Mouse (Mus musculus) erythroblast, adult 5-6 weeks (primary cell): Measurements from ENCODE around the gene Auh. TPM values are rescaled to one million over a fixed set of nuclear protein-coding genes. Genes with fewer than 3 reads are reported as not detected.

Experiments
- ATAC-seq: replicated peaks from 2 replicates; pipeline ENCODE4 v1.8.0; 2016; ENCODE audit warnings: moderate number of reproducible peaks, mild to moderate bottlenecking, moderate TSS enrichment, inconsistent platforms; ENCODE audit not compliant: poor library complexity, low FRiP score, severe bottlenecking
- total RNA-seq, 2 experiments: library from RNA; stranded (forward) in 1 of 2; stranded (reverse) in 1 of 2; fragments of 150-400 nt in 1 of 2; fragments of 200-764, 138-1000 nt in 1 of 2; gene quantifications; 2 replicates each; pipeline versions ENCODE4 v1.2.3 to v1.2.4; 2015 to 2017; ENCODE audit warnings: low replicate concordance in 2 of 2

The Auh gene
- total RNA-seq (2015; ENCODE audit: low replicate concordance) (68.2 and 74.8 TPM in 2 replicates), total RNA-seq (2017; ENCODE audit: low replicate concordance) (107 and 120 TPM in 2 replicates)

GRCm38 (mm10) chr13:52929209-52930171, at the start of gene Auh:
Auh (minus strand) TSS chr13:52929681.
- ATAC-seq: peak; percentile 93

GRCm38 (mm10) chr13:52978321-52978981, 49.0 kb upstream of the Auh start:
- ATAC-seq: no peak

- no peak for ATAC-seq
Observed at GRCm38 (mm10) chr13:52977757-52978156, 48.3 kb upstream of the Auh start.

- no peak for ATAC-seq
Observed at GRCm38 (mm10) chr13:52977221-52977609, 47.7 kb upstream of the Auh start.

- no peak for ATAC-seq
Observed at GRCm38 (mm10) chr13:52976510-52977220, 47.2 kb upstream of the Auh start.

- no peak for ATAC-seq
Observed at GRCm38 (mm10) chr13:52976130-52976509, 46.6 kb upstream of the Auh start.

GRCm38 (mm10) chr13:52974676-52975075, 45.2 kb upstream of the Auh start:
- ATAC-seq: no peak

GRCm38 (mm10) chr13:52973427-52973826, 43.9 kb upstream of the Auh start:
- ATAC-seq: no peak

- ATAC-seq: no peak
Observed at GRCm38 (mm10) chr13:52972626-52973025, 43.1 kb upstream of the Auh start.

GRCm38 (mm10) chr13:52970876-52971275, 41.4 kb upstream of the Auh start:
- ATAC-seq: no peak

GRCm38 (mm10) chr13:52962922-52963321, 33.4 kb upstream of the Auh start:
- ATAC-seq: no peak

- ATAC-seq: no peak
Observed at GRCm38 (mm10) chr13:52962361-52962760, 32.9 kb upstream of the Auh start.

- ATAC-seq: no peak
Observed at GRCm38 (mm10) chr13:52953779-52954553, 24.5 kb upstream of the Auh start.

- no peak for ATAC-seq
Observed at GRCm38 (mm10) chr13:52949211-52949610, 19.7 kb upstream of the Auh start.

GRCm38 (mm10) chr13:52947545-52947944, 18.1 kb upstream of the Auh start:
- no peak for ATAC-seq

GRCm38 (mm10) chr13:52945769-52946168, 16.3 kb upstream of the Auh start:
- no peak for ATAC-seq

- ATAC-seq: no peak
Observed at GRCm38 (mm10) chr13:52944116-52944515, 14.6 kb upstream of the Auh start.

GRCm38 (mm10) chr13:52942876-52943388, 13.5 kb upstream of the Auh start:
- no peak for ATAC-seq

- ATAC-seq: no peak
Observed at GRCm38 (mm10) chr13:52940956-52941355, 11.5 kb upstream of the Auh start.
